Mouse (Mus musculus) c-Kit-negative CD71-positive TER-119-positive erythroid progenitor cells, embryonic 14.5 days (primary cell): Measurements from ENCODE around the gene Cd180.

ENCODE experiments used
- DNase-seq: peaks from one replicate; pipeline ENCODE4 v3.0.0-alpha.2; 2013; ENCODE audit warnings: low read depth, low spot score

The Cd180 gene

GRCm38 (mm10) chr13:102693341-102693801 is at the start of gene Cd180:
Gene Cd180, plus strand, starts transcription at chr13:102693558.
- DNase-seq: no peak

- DNase-seq: no peak
Observed at GRCm38 (mm10) chr13:102644344-102644743, 49.0 kb upstream of the Cd180 start.

GRCm38 (mm10) chr13:102644789-102645551 is 48.4 kb upstream of the Cd180 start:
- peak; percentile 11 for DNase-seq

GRCm38 (mm10) chr13:102646271-102646771 is 47.0 kb upstream of the Cd180 start:
- no peak for DNase-seq

- DNase-seq: no peak
Observed at GRCm38 (mm10) chr13:102647511-102647910, 45.8 kb upstream of the Cd180 start.

- DNase-seq: no peak
Observed at GRCm38 (mm10) chr13:102652303-102652889, 41.0 kb upstream of the Cd180 start.

- no peak for DNase-seq
Observed at GRCm38 (mm10) chr13:102655071-102655570, 38.2 kb upstream of the Cd180 start.

- DNase-seq: no peak
Observed at GRCm38 (mm10) chr13:102656153-102656690, 37.1 kb upstream of the Cd180 start.

GRCm38 (mm10) chr13:102658223-102658839 is 35.0 kb upstream of the Cd180 start:
- no peak for DNase-seq

GRCm38 (mm10) chr13:102664041-102664440 is 29.3 kb upstream of the Cd180 start:
- DNase-seq: no peak

- DNase-seq: no peak
Observed at GRCm38 (mm10) chr13:102664843-102665587, 28.3 kb upstream of the Cd180 start.

GRCm38 (mm10) chr13:102665588-102666232 is 27.6 kb upstream of the Cd180 start:
- no peak for DNase-seq

GRCm38 (mm10) chr13:102666233-102666614 is 27.1 kb upstream of the Cd180 start:
- DNase-seq: no peak

GRCm38 (mm10) chr13:102666731-102667130 is 26.6 kb upstream of the Cd180 start:
- DNase-seq: no peak

GRCm38 (mm10) chr13:102667401-102667800 is 26.0 kb upstream of the Cd180 start:
- no peak for DNase-seq

- no peak for DNase-seq
Observed at GRCm38 (mm10) chr13:102667842-102668241, 25.5 kb upstream of the Cd180 start.

- no peak for DNase-seq
Observed at GRCm38 (mm10) chr13:102668933-102669332, 24.4 kb upstream of the Cd180 start.

GRCm38 (mm10) chr13:102669522-102670256 is 23.7 kb upstream of the Cd180 start:
- DNase-seq: no peak

- no peak for DNase-seq
Observed at GRCm38 (mm10) chr13:102670503-102670902, 22.9 kb upstream of the Cd180 start.

GRCm38 (mm10) chr13:102674083-102674482 is 19.3 kb upstream of the Cd180 start:
- no peak for DNase-seq
